Mouse (Mus musculus) adrenal gland, postnatal 14 days (tissue): ENCODE results near the gene Dnal1. TPM values are rescaled to one million over a fixed set of nuclear protein-coding genes. Genes with fewer than 3 reads are reported as not detected.

Source experiments
- DNase-seq: peaks from one replicate; pipeline ENCODE4 v3.0.0; 2021; ENCODE audit warnings: mixed read lengths
- total RNA-seq: library from RNA; stranded (reverse); gene quantifications from 2 replicates; pipeline ENCODE4 v1.2.3, GENCODE M21; 2021

The Dnal1 gene
- total RNA-seq, 1 experiment from 2014 or later, result 17.7 TPM

- DNase-seq, result no peak
These were observed 47.7 kb downstream of the Dnal1 start for GRCm38 (mm10) chr12:84161616-84162433.

GRCm38 (mm10) chr12:84163133-84163532, 49.0 kb downstream of the Dnal1 start:
- DNase-seq, result peak; percentile 50

- DNase-seq, result no peak
These were observed 49.5 kb downstream of the Dnal1 start for GRCm38 (mm10) chr12:84163586-84164110.

- DNase-seq, result peak; percentile 4
These were observed 51.6 kb downstream of the Dnal1 start for GRCm38 (mm10) chr12:84165631-84166373.

GRCm38 (mm10) chr12:84170610-84171009, 56.4 kb downstream of the Dnal1 start:
- DNase-seq, result no peak

- DNase-seq, result no peak
These were observed 58.0 kb downstream of the Dnal1 start for GRCm38 (mm10) chr12:84172216-84172615.

GRCm38 (mm10) chr12:84172862-84173261, 58.7 kb downstream of the Dnal1 start:
- DNase-seq, result no peak

GRCm38 (mm10) chr12:84173309-84173915, 59.2 kb downstream of the Dnal1 start:
- DNase-seq, result no peak

GRCm38 (mm10) chr12:84174190-84174811, 60.1 kb downstream of the Dnal1 start:
- DNase-seq, result peak; percentile 86

GRCm38 (mm10) chr12:84174871-84175270, 60.7 kb downstream of the Dnal1 start:
- DNase-seq, result peak; percentile 89

GRCm38 (mm10) chr12:84175659-84176061, 61.5 kb downstream of the Dnal1 start:
- DNase-seq, result peak; percentile 94

GRCm38 (mm10) chr12:84176126-84176769, 62.1 kb downstream of the Dnal1 start:
- DNase-seq, result peak; percentile 56

GRCm38 (mm10) chr12:84176886-84177765, 63.0 kb downstream of the Dnal1 start:
- no peak for DNase-seq

GRCm38 (mm10) chr12:84178052-84178451, 63.9 kb downstream of the Dnal1 start:
- peak; percentile 69 for DNase-seq

- DNase-seq, result peak; percentile 61
These were observed 64.7 kb downstream of the Dnal1 start for GRCm38 (mm10) chr12:84178652-84179445.

- DNase-seq, result peak; percentile 39
These were observed 65.9 kb downstream of the Dnal1 start for GRCm38 (mm10) chr12:84180090-84180489.

GRCm38 (mm10) chr12:84180701-84181435, 66.7 kb downstream of the Dnal1 start:
- DNase-seq, result peak; percentile 95

- peak; percentile 4 for DNase-seq
These were observed 67.8 kb downstream of the Dnal1 start for GRCm38 (mm10) chr12:84181999-84182398.

- no peak for DNase-seq
These were observed 70.8 kb downstream of the Dnal1 start for GRCm38 (mm10) chr12:84184979-84185378.
